14 mouse cellular contexts compared by ENCODE assay signal in genomic region chr8:61877607-61878006, GRCm38 (mm10). TPM values are rescaled to one million over a fixed set of nuclear protein-coding genes. Genes with fewer than 3 reads are reported as not detected.
DNase-seq lines count a peak whose midpoint lies in the region; ATAC-seq and TF ChIP-seq lines count a peak whose summit lies in the region.
"Had no signal": no experiment of that assay in that cellular context is flagged by ENCODE, and none has a peak within 500 bp of the region (broad histone marks: within the 10 kb centered on the region; RNA-seq: fewer than 3 reads in every experiment).

No protein-coding gene starts in this region.

- no peak overlapping the region for H3K4me2 ChIP-seq in intestine, embryonic 16.5 days (ENCODE audit: low read depth, low read length)
- no peak overlapping the region for H3K4me2 ChIP-seq in intestine, postnatal 0 days (replicated peaks; ENCODE audit: low read depth)
- H3K4me2 ChIP-seq in lung, embryonic 16.5 days (ENCODE audit: low read depth, low read length): no peak overlapping the region
- H3K4me2 ChIP-seq: hindbrain, embryonic 14.5 days; limb, embryonic 12.5 days; neural tube, embryonic 15.5 days had no signal

- no peak overlapping the region for H3K9ac ChIP-seq in intestine, embryonic 16.5 days (ENCODE audit: low read depth, low read length)
- no peak overlapping the region for H3K9ac ChIP-seq in intestine, postnatal 0 days (ENCODE audit: low read depth, low read length)
- H3K9ac ChIP-seq in lung, embryonic 16.5 days (ENCODE audit: low read length): no peak overlapping the region
- H3K9ac ChIP-seq: hindbrain, embryonic 14.5 days; limb, embryonic 12.5 days; neural tube, embryonic 15.5 days had no signal

- H3K27me3 ChIP-seq in intestine, embryonic 16.5 days (replicated peaks; ENCODE audit: control insufficient read depth, insufficient read depth, low read length): no peaks in the 10 kb centered on the region
- H3K27me3 ChIP-seq in intestine, postnatal 0 days (replicated peaks; ENCODE audit: control insufficient read depth, insufficient read depth, low read length): no peaks in the 10 kb centered on the region
- H3K27me3 ChIP-seq in lung, embryonic 16.5 days (ENCODE audit: control insufficient read depth, insufficient read depth, low read depth, low read length): no peaks in the 10 kb centered on the region
- H3K27me3 ChIP-seq: limb, embryonic 12.5 days; neural tube, embryonic 15.5 days had no signal

- no peak for DNase-seq in lung, postnatal 4 days
- no peak for DNase-seq in layer of hippocampus, adult 9-10 months (ENCODE audit: low spot score)
- DNase-seq: cerebellum, postnatal 14 days; right cerebral cortex, adult 18-20 months; thymus, adult 18-20 months had no signal

- TF ChIP-seq CTCF in intestine, postnatal 0 days (IDR thresholded peaks at IDR 0.05; ENCODE audit: low read depth): no peak

- 0 out of 2 replicates have a peak, but pooled peaks have one; percentile 40 for ATAC-seq in intestine, embryonic 16.5 days
- ATAC-seq in intestine, postnatal 0 days: no peak
- 0 out of 2 replicates have a peak, but pooled peaks have one; percentile 26 for ATAC-seq in lung, embryonic 16.5 days (ENCODE audit: low read depth)
- ATAC-seq in hematopoietic stem cell, adult 5-6 weeks (replicated peaks in 1 of 2; ENCODE audit: insufficient read depth in 1 of 2, low FRiP score in 2 of 2, low TSS enrichment in 1 of 2, low read depth in 1 of 2, poor library complexity in 2 of 2, severe bottlenecking in 2 of 2): peak; percentile 60 to 75; a peak in 3 of 4 replicates
- ATAC-seq in megakaryocyte progenitor cell, adult 5-6 weeks (replicated peaks; ENCODE audit: poor library complexity): peak; percentile 49; the same call in 1 of the 2 replicates
- ATAC-seq: activated CD4-positive, CD25-positive, alpha-beta regulatory T cell, adult 4 months had no signal

- H3K4me1 ChIP-seq in intestine, embryonic 16.5 days (ENCODE audit: control insufficient read depth, insufficient read depth, low read length): no peaks in the 10 kb centered on the region
- no peaks in the 10 kb centered on the region for H3K4me1 ChIP-seq in intestine, postnatal 0 days (replicated peaks; ENCODE audit: control insufficient read depth, insufficient read depth, low read length)
- peaks cover 4% of the 10 kb centered on the region for H3K4me1 ChIP-seq in lung, embryonic 16.5 days (replicated peaks; ENCODE audit: control insufficient read depth, insufficient read depth, low read length)
- H3K4me1 ChIP-seq: limb, embryonic 12.5 days; neural tube, embryonic 15.5 days had no signal

- no peak overlapping the region for H3K4me3 ChIP-seq in intestine, embryonic 16.5 days (ENCODE audit: low read length)
- no peak overlapping the region for H3K4me3 ChIP-seq in intestine, postnatal 0 days (ENCODE audit: low read depth, low read length)
- H3K4me3 ChIP-seq in lung, embryonic 16.5 days (ENCODE audit: low read length): no peak overlapping the region
- H3K4me3 ChIP-seq: limb, embryonic 12.5 days; neural tube, embryonic 15.5 days had no signal

- no peaks in the 10 kb centered on the region for H3K36me3 ChIP-seq in intestine, embryonic 16.5 days (ENCODE audit: control insufficient read depth, insufficient read depth, low read length)
- H3K36me3 ChIP-seq in intestine, postnatal 0 days (ENCODE audit: control insufficient read depth, insufficient read depth): no peaks in the 10 kb centered on the region
- no peaks in the 10 kb centered on the region for H3K36me3 ChIP-seq in lung, embryonic 16.5 days (ENCODE audit: control insufficient read depth, insufficient read depth, low read length)
- H3K36me3 ChIP-seq: limb, embryonic 12.5 days; neural tube, embryonic 15.5 days had no signal

- WGBS in intestine, embryonic 16.5 days: 40% methylated on average over 7 of the region's 7 CpGs
- WGBS in intestine, postnatal 0 days: 40% methylated on average over 7 of the region's 7 CpGs
- WGBS in lung, embryonic 16.5 days: 22% methylated on average over 7 of the region's 7 CpGs

- no peaks in the 10 kb centered on the region for H3K9me3 ChIP-seq in intestine, embryonic 16.5 days (ENCODE audit: control insufficient read depth, low read length)
- H3K9me3 ChIP-seq in intestine, postnatal 0 days (ENCODE audit: control insufficient read depth): no peaks in the 10 kb centered on the region
- no peaks in the 10 kb centered on the region for H3K9me3 ChIP-seq in lung, embryonic 16.5 days (ENCODE audit: control insufficient read depth, low read length)
- H3K9me3 ChIP-seq: limb, embryonic 12.5 days; neural tube, embryonic 15.5 days had no signal

- no peak overlapping the region for H3K27ac ChIP-seq in intestine, embryonic 16.5 days (ENCODE audit: low read length)
- H3K27ac ChIP-seq in intestine, postnatal 0 days (ENCODE audit: low read depth, low read length): no peak overlapping the region
- H3K27ac ChIP-seq in lung, embryonic 16.5 days (ENCODE audit: low read length): no peak overlapping the region
- H3K27ac ChIP-seq: hindbrain, embryonic 14.5 days; limb, embryonic 12.5 days; neural tube, embryonic 15.5 days had no signal

RNA-seq across cellular contexts. Expression of gene Palld, which starts 24.9 kb away (rescaled TPM):
- polyA plus RNA-seq in intestine, embryonic 16.5 days (2015; fragmentation: Nextera tagmentation; extraction: Ambion mirVana): 70.4 and 74.8 TPM in 2 replicates
- 62.3 and 73.8 TPM in 2 replicates for polyA plus RNA-seq in intestine, postnatal 0 days (2015; fragmentation: Nextera tagmentation; extraction: Ambion mirVana)
- polyA plus RNA-seq in lung, embryonic 16.5 days (2015; fragmentation: Nextera tagmentation; extraction: Ambion mirVana): 79.8 and 84.1 TPM in 2 replicates
- total RNA-seq in hematopoietic stem cell, adult 5-6 weeks (2017): 2.1 and 2.2 TPM in 2 replicates
- total RNA-seq in megakaryocyte progenitor cell, adult 5-6 weeks (2015): 0.17 TPM in 1 of 2 replicates, not detected in the other
- 0.12 and 0.20 TPM in 2 replicates for total RNA-seq in megakaryocyte progenitor cell, adult 5-6 weeks (2017)

RNA-seq across cellular contexts. Expression of gene Ddx60, which starts 50.3 kb away (rescaled TPM):
- polyA plus RNA-seq in intestine, embryonic 16.5 days (2015; fragmentation: Nextera tagmentation; extraction: Ambion mirVana): 0.64 and 1.1 TPM in 2 replicates
- polyA plus RNA-seq in intestine, postnatal 0 days (2015; fragmentation: Nextera tagmentation; extraction: Ambion mirVana): 44.8 and 47.9 TPM in 2 replicates
- 0.53 and 0.55 TPM in 2 replicates for polyA plus RNA-seq in lung, embryonic 16.5 days (2015; fragmentation: Nextera tagmentation; extraction: Ambion mirVana)
- 17.5 and 27.4 TPM in 2 replicates for total RNA-seq in hematopoietic stem cell, adult 5-6 weeks (2017)
- total RNA-seq in megakaryocyte progenitor cell, adult 5-6 weeks (2015): 1.9 and 3.4 TPM in 2 replicates
- total RNA-seq in megakaryocyte progenitor cell, adult 5-6 weeks (2017): 2.2 and 2.8 TPM in 2 replicates

Comparison
In these comparisons a context has a peak if more than half of its experiments do, and no peak if none do; other contexts are left out.
1. RNA of gene Ddx60, which starts 50.3 kb away (polyA plus RNA-seq): 44.8 to 47.9 TPM in intestine, postnatal 0 days; 0.64 to 1.1 TPM in intestine, embryonic 16.5 days and 0.53 to 0.55 TPM in lung, embryonic 16.5 days; every median in the first group is over 10 times any median in the second.